Mouse (Mus musculus): ENCODE measurements at regions not wholly inside any gene's neighbourhood (a gene's known extent, or its start where the extent isn't known, plus 50 kb on each side); places are given as distances from the start of the nearest gene placed in this dataset.

DNA sequence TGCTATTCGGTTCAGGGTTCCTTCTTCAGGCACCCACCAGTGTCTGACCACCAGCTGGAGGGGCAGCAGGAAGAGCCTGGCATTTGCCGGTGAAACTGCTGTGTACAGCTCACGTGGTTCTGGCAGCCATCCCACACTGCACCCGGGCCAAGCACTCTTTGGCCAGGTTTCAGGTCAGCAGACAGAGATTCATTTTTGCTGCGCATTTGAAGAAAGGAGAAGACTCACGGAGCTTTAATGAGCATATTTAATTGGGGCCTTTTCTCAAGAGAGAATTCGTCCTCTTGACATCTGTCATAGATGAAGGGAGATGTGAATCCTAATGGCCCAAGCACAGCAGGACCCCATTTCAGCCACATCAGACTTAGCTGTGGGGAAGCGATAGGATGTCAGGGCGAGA, 71.8 kb upstream of the Mb21d2 start:
- H3K9ac ChIP-seq (replicated peaks) = no peak overlapping the region
- WGBS (ENCODE audit: insufficient replicate concordance) = 70% methylated on average over 9 of the region's 9 CpGs
- H3K27ac ChIP-seq (ENCODE audit: low read depth) = no peak overlapping the region
- H3K27me3 ChIP-seq (ENCODE audit: insufficient read depth, low read length) = no peaks in the 10 kb centered on the region
- ATAC-seq = no peak
- no peaks in the 10 kb centered on the region for H3K36me3 ChIP-seq (replicated peaks; ENCODE audit: insufficient read depth, low read length)
- peak; percentile 15 for DNase-seq
- H3K4me3 ChIP-seq (ENCODE audit: low read depth, low read length) = no peak overlapping the region
- H3K4me1 ChIP-seq (ENCODE audit: insufficient read depth) = no peaks in the 10 kb centered on the region; the same call in 1 of the 2 replicates
- TF ChIP-seq EP300 (IDR thresholded peaks at IDR 0.05; ENCODE audit: low read depth) = no peak
- no peak for TF ChIP-seq CTCF (IDR thresholded peaks at IDR 0.05; ENCODE audit: low read depth)
- no peak overlapping the region for H3K4me2 ChIP-seq (ENCODE audit: low read depth, low read length)
- no peaks in the 10 kb centered on the region for H3K9me3 ChIP-seq (ENCODE audit: low read length)

- TF ChIP-seq EP300 (IDR thresholded peaks at IDR 0.05; ENCODE audit: low read depth) = no peak
- Histone ChIP-seq H3K36me3 (replicated peaks; ENCODE audit: insufficient read depth, low read length) (no peaks in the 10 kb centered on the region), H3K4me1 (ENCODE audit: insufficient read depth) (no peaks in the 10 kb centered on the region; the same call in 1 of the 2 replicates), H3K9ac (replicated peaks) (no peak overlapping the region), H3K9me3 (ENCODE audit: low read length) (no peaks in the 10 kb centered on the region), H3K4me3 (ENCODE audit: low read depth, low read length) (no peak overlapping the region), H3K27ac (ENCODE audit: low read depth) (no peak overlapping the region), H3K27me3 (ENCODE audit: insufficient read depth, low read length) (no peaks in the 10 kb centered on the region), H3K4me2 (ENCODE audit: low read depth, low read length) (no peak overlapping the region)
- no peak for DNase-seq
- WGBS (ENCODE audit: insufficient replicate concordance) = 75% methylated on average over 4 of the region's 4 CpGs
- no peak for ATAC-seq
These were observed 70.2 kb upstream of the Mb21d2 start for GRCm38 (mm10) chr16:28999641-29000040.

DNA sequence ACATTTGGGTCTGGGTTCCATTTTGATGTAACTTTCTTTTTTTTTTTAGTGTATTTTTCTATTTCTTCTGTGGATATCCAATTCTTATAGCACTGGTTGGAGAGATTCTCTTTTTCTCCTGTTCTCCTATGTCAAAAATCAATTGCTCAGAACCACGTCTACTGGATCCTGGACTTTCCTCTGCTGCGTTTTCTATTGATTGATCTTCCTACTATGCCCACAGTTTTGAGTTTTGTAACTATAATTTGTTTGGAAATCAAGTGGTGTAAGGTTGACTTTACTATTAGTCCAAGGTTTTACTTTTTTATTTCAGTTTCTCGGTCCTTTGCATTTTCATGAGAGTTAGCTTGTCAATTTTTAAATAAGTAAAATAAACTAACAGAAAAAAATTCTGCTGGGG, 67.2 kb upstream of the Mb21d2 start:
- Histone ChIP-seq H3K4me2 (ENCODE audit: low read depth, low read length) (no peak overlapping the region), H3K9me3 (ENCODE audit: low read length) (peaks cover 3% of the 10 kb centered on the region; the same call in 1 of the 2 replicates), H3K4me3 (ENCODE audit: low read depth, low read length) (no peak overlapping the region), H3K9ac (replicated peaks) (no peak overlapping the region), H3K27ac (ENCODE audit: low read depth) (no peak overlapping the region), H3K27me3 (ENCODE audit: insufficient read depth, low read length) (no peaks in the 10 kb centered on the region), H3K4me1 (ENCODE audit: insufficient read depth) (no peaks in the 10 kb centered on the region; the same call in 1 of the 2 replicates), H3K36me3 (replicated peaks; ENCODE audit: insufficient read depth, low read length) (no peaks in the 10 kb centered on the region)
- no peak for TF ChIP-seq CTCF (IDR thresholded peaks at IDR 0.05; ENCODE audit: low read depth)
- no peak for TF ChIP-seq EP300 (IDR thresholded peaks at IDR 0.05; ENCODE audit: low read depth)
- WGBS (ENCODE audit: insufficient replicate concordance) = 46% methylated on average over 3 of the region's 3 CpGs
- ATAC-seq (peak; percentile 64), DNase-seq (no peak)

DNA sequence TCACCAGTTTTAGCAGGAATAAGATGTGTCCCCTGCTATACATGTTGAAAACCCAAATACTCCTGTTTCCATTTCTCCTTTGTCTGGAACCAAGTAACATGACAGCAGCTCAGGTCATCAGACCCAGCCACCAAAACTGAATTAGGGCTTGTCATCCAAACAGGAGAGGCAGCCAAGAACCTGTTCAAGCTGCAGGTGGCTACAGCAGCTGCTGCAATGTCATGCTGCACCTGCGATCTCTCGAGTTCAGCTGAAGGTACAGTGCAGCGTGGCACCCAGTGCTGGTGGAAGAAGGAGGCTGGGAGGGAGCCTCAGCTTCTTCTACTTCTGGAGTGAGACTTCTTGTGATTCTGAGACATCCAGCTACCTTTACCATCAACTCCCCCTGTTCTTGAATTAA, 61.2 kb upstream of the Mb21d2 start:
- H3K4me2 ChIP-seq (ENCODE audit: low read depth, low read length) = no peak overlapping the region
- no peak for ATAC-seq
- TF ChIP-seq EP300 (IDR thresholded peaks at IDR 0.05; ENCODE audit: low read depth) (no peak), CTCF (IDR thresholded peaks at IDR 0.05; ENCODE audit: low read depth) (no peak)
- H3K27me3 ChIP-seq (ENCODE audit: insufficient read depth, low read length) = no peaks in the 10 kb centered on the region
- H3K9ac ChIP-seq (replicated peaks) = no peak overlapping the region
- WGBS (ENCODE audit: insufficient replicate concordance) = 75% methylated on average over 3 of the region's 3 CpGs
- H3K4me3 ChIP-seq (ENCODE audit: low read depth, low read length) = no peak overlapping the region
- no peaks in the 10 kb centered on the region for H3K36me3 ChIP-seq (replicated peaks; ENCODE audit: insufficient read depth, low read length)
- peaks cover 3% of the 10 kb centered on the region; the same call in 1 of the 2 replicates for H3K9me3 ChIP-seq (ENCODE audit: low read length)
- DNase-seq = no peak
- H3K4me1 ChIP-seq (ENCODE audit: insufficient read depth) = no peaks in the 10 kb centered on the region
- no peak overlapping the region for H3K27ac ChIP-seq (ENCODE audit: low read depth)

DNA sequence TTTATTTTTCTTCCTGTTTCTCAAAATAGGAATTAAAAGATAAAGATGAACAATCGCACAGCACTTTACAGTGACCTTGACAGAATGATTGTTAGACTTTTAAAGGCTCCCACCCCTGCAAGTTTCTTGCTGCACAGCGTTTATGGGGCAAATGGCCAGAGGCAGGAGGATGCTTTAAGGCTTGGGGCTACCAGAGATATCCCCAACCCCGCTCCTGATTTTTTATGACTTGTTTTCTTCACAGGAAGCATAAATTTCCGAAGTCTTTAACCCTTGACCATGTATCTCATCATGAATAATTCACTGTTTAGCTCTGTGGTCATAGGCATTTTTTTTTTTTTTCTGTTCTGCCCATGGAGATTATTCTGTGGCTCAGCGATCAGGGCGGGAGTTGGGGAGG, 55.5 kb upstream of the Mb21d2 start:
- H3K36me3 ChIP-seq (replicated peaks; ENCODE audit: insufficient read depth, low read length) = no peaks in the 10 kb centered on the region
- DNase-seq (no peak), ATAC-seq (peak; percentile 43; the same call in 1 of the 2 replicates)
- H3K27ac ChIP-seq (ENCODE audit: low read depth) = no peak overlapping the region
- H3K4me1 ChIP-seq (ENCODE audit: insufficient read depth) = no peaks in the 10 kb centered on the region
- H3K4me2 ChIP-seq (ENCODE audit: low read depth, low read length) = no peak overlapping the region
- H3K9me3 ChIP-seq (ENCODE audit: low read length) = no peaks in the 10 kb centered on the region
- TF ChIP-seq EP300 (IDR thresholded peaks at IDR 0.05; ENCODE audit: low read depth) (no peak), CTCF (IDR thresholded peaks at IDR 0.05; ENCODE audit: low read depth) (no peak)
- no peaks in the 10 kb centered on the region for H3K27me3 ChIP-seq (ENCODE audit: insufficient read depth, low read length)
- H3K4me3 ChIP-seq (ENCODE audit: low read depth, low read length) = no peak overlapping the region
- 50% methylated on average over 6 of the region's 6 CpGs for WGBS (ENCODE audit: insufficient replicate concordance)
- H3K9ac ChIP-seq (replicated peaks) = no peak overlapping the region

DNA sequence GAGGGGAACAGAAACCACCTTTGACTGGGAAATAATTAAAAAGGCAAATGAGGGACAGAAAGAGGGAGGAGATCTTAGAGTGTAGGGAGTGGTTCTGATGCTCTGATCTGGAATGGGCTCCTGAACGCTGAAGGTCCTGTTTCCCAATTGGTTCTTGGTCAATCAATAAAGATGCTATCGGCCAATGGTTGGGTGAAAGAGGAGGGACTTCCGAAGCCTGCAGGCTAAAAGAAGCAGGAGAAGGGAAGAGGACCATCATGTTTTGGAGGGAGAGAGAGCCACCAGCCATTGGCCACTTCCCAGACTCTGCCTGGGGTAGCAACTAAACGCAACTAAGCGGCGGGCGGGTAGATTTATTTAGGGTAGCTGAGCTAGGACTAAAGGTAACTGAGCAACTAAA, 53.4 kb upstream of the Mb21d2 start:
- H3K27me3 ChIP-seq (ENCODE audit: insufficient read depth, low read length) = no peaks in the 10 kb centered on the region
- no peak overlapping the region for H3K4me3 ChIP-seq (ENCODE audit: low read depth, low read length)
- DNase-seq = no peak
- no peak for ATAC-seq
- no peak overlapping the region for H3K9ac ChIP-seq (replicated peaks)
- no peak overlapping the region for H3K4me2 ChIP-seq (ENCODE audit: low read depth, low read length)
- WGBS (ENCODE audit: insufficient replicate concordance) = 78% methylated on average over 7 of the region's 7 CpGs
- H3K36me3 ChIP-seq (replicated peaks; ENCODE audit: insufficient read depth, low read length) = no peaks in the 10 kb centered on the region
- TF ChIP-seq EP300 (IDR thresholded peaks at IDR 0.05; ENCODE audit: low read depth) = no peak
- TF ChIP-seq CTCF (IDR thresholded peaks at IDR 0.05; ENCODE audit: low read depth) = no peak
- no peaks in the 10 kb centered on the region for H3K9me3 ChIP-seq (ENCODE audit: low read length)
- H3K4me1 ChIP-seq (ENCODE audit: insufficient read depth) = no peaks in the 10 kb centered on the region
- no peak overlapping the region for H3K27ac ChIP-seq (ENCODE audit: low read depth)
